Mouse (Mus musculus): ENCODE data around the gene Galnt15.

DNA sequence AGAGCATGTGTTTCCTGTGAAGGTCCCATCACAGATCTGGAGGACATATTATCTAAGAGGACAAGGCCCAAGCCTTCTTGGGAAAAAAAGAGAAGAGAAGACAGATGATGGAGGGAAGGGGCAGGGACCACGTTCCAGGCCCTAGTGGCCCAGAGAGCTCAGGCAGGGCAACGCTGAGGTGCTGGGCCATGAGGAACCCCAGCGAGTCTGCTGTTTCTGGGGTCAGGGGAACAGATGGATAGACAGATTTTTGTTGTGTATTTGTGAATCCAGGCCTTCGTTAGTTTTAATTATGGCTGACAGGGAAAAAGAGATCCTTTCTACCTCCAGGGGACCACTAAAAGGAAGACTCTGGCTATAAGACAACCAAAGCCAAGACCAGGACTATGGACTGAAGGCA lies 4.9 kb upstream of the Galnt15 start:
- TF ChIP-seq CTCF (IDR thresholded peaks at IDR 0.05; ENCODE audit: low read depth, low read length) = no peak
- no peak for TF ChIP-seq POLR2A (IDR thresholded peaks at IDR 0.05; ENCODE audit: insufficient read depth, low read length)
- TF ChIP-seq EP300 (IDR thresholded peaks at IDR 0.05; ENCODE audit: insufficient read depth, low read depth, low read length) = no peak
